Mouse (Mus musculus): ENCODE measurements around the gene Ak2.

Gene Ak2

GRCm38 (mm10) chr4:129011604-129012121 lies 19.9 kb downstream of the Ak2 start:
- in situ Hi-C loops (cut with MboI), result no loop called here

DNA sequence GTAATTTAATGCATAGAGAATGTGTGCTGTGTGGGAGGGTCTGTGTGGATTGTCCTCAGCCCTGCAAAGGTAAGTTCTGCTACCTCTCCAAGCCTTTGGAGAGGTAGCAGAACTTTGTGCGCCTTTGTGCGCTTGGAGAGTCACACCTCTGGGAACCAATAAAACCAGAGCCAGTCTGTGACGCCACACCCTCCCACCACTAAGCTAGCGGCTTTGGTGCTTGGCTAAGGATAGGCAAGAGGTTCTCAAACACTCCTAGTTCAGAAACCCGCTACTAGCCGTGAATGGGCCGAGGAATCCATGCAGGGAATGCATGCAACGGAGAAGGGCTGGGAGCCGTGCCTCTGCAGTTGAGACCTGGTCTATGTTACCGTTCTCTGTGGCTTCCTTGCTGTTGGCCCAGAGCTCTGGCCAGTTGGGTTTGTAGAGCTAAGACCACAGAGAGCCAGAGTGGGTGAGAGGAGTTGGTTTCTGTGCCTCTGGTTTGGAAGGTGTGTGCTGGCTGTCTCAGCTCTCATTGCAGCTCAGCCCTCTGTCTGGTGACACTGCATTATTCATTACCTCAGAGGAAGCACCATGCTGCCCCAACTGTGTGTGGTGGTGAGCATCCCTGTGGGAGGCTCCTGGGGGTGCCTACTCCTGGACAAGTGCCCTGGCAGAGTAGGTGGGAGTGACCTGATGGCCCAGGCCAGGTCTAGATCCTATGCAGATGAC lies 21.6 kb downstream of the Ak2 start:
- in situ Hi-C loops (cut with MboI), result no loop called here

GRCm38 (mm10) chr4:129016329-129016728 lies 24.6 kb downstream of the Ak2 start:
- in situ Hi-C loops (cut with MboI), result no loop called here

DNA sequence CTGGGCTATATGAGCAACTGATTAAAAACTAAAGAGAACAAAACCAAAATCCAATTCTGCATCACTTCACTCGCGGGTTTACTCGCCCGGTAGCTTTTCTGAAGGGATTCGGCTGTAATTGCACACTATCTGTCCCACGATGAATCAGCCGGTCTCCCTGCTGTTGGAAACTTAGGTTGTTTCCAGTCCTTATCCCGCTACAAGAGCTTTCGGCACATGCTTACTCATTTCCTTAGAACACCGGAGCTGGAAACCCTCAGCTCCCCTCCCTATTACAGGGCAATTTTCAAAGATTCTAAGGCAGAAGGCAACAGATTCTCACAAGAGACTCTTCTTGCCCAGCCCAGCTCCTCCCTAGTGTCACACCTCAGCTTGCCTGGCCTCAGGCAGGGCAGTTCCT lies 25.4 kb downstream of the Ak2 start:
- in situ Hi-C loops (cut with MboI), result no loop called here

DNA sequence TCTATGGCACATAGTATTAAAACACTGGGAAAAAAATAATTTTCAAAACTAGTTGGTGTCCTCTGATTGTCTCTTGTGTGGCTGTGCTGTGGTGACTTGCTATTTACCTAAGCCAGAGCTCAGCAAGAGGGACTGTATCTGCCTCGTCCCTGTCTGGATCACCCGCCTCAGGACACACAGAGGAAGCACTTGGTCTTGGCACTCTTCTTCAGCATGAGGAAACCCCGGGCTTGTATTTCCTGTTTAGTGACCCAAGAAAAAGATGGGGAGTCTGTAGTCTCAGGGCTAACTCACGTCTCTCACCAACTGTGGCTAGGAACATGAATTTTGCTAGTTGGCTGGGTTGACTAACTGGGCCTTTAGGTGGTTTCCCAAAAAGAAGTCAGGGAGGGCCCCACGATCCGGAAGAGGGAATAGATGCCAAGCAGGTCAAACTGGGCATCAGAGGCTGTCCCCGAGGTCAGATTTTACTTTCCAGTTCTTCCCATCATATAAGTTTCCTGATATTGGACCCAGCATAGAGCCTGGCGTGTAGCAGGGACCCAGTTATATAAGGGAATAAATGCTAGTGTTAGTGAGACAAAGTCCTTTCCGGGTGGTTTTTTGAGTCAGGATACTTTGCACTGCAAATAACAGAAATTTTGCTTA lies 27.2 kb downstream of the Ak2 start:
- in situ Hi-C loops (cut with MboI), result no loop called here

DNA sequence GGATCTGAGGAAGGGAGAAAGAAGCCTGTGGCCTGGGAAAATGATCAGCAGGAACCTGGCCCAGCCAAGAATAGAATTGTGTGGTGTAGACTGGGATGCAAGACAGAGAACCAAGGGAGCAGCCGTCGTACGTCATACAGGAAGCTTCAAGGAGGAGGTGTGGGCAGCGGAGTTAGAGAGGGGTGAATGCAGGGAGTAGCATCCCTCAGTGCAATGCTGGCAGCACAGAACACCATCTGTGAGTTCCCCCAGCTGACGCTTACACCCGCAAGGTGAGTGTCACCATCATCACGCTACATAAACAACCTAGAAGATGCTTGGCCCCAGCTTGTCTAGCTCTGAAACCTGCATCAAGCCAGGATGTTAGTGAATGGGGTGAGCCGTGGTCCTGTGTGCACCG lies 28.0 kb downstream of the Ak2 start:
- in situ Hi-C loops (cut with MboI), result no loop called here

GRCm38 (mm10) chr4:129020454-129020853 lies 28.7 kb downstream of the Ak2 start:
- in situ Hi-C loops (cut with MboI), result no loop called here

- in situ Hi-C loops (cut with MboI), result no loop called here
These were observed 29.7 kb downstream of the Ak2 start for GRCm38 (mm10) chr4:129021426-129021825.

- in situ Hi-C loops (cut with MboI), result no loop called here
These were observed 30.1 kb downstream of the Ak2 start for GRCm38 (mm10) chr4:129021886-129022285.

DNA sequence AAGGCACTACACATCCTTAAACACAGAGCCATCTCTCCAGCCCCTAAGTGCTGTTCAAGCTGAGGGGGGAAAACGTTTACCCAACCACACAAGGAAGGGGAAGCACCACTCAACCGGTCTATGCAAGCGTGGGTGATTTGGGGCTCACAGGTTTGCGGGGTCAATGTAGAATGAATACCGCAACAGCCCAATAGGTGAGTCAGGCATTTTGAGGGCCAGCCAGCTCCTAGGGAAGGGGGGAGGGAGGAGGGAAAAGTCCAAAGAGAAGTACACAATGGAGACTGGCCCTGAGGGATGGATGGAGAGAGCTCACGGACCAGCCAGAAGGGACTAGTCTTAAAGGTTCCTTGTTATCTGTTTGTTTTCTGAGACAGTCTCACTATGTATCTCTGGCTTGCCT lies 32.1 kb downstream of the Ak2 start:
- in situ Hi-C loops (cut with MboI), result no loop called here

DNA sequence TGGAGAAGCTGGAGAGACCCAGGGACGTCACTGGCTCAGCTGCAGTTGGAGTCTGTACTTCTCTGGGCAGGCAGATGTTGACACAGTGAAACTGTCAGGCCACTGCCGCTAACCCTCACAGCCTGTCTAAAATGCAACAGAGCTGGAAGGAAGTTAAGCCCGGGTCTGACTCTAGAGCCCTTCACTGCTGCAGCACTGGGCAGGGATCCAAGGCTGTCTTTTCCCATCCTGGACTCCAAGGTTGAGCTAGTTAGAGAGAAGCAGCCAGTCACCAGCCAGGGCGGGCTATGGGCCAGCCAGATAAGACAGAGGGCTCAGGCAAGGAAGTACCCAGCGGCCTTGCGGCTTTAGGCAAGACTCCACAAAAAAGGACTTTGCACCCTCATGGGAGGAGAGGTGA lies 33.0 kb downstream of the Ak2 start:
- in situ Hi-C loops (cut with MboI), result no loop called here

- in situ Hi-C loops (cut with MboI), result no loop called here
These were observed 33.9 kb downstream of the Ak2 start for GRCm38 (mm10) chr4:129025707-129026106.

DNA sequence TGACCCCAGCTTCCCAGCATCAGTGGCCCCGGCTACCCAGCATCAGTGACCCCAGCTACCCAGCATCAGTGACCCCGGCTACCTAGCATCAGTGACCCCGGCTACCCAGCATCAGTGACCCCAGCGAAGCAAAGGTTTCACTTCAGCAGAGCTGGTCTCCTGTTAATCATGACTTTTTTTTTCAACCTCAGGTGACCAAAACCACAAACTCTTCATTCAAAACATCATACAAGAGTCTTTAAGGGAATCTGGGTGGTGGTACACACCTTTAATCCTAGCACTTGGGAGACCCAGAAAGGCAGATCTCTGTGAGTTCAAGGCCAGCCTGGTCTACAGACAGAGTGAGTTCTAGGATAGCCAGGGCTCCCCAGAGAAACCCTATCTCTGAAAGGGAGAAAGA lies 39.0 kb downstream of the Ak2 start:
- in situ Hi-C loops (cut with MboI), result no loop called here

DNA sequence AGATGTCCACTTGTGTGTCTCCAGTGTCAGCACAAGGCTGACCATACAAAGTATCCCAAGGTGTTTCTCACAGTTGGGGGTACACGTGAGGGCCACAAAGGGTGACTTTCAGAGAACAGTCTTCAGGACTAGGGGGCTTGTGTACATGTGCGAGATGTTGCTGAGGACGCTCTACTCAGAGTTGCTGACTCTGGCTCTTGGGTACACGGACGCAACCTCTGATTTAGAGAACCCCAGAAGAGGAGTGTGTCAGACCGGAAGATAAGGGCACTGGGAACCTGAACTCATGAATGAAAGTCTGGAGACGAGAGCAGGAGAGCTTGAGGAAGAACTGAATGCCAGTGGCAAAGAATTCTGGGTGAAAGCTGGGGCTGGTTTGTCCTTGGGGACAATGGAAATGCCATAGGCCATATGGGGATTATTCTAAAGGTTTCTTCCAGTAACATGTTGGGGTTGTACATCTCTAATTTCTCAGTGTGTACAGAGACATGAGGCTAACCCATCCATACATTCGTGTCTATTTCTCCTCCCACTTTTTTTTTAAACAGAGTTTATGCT lies 39.7 kb downstream of the Ak2 start:
- in situ Hi-C loops (cut with MboI), result no loop called here

DNA sequence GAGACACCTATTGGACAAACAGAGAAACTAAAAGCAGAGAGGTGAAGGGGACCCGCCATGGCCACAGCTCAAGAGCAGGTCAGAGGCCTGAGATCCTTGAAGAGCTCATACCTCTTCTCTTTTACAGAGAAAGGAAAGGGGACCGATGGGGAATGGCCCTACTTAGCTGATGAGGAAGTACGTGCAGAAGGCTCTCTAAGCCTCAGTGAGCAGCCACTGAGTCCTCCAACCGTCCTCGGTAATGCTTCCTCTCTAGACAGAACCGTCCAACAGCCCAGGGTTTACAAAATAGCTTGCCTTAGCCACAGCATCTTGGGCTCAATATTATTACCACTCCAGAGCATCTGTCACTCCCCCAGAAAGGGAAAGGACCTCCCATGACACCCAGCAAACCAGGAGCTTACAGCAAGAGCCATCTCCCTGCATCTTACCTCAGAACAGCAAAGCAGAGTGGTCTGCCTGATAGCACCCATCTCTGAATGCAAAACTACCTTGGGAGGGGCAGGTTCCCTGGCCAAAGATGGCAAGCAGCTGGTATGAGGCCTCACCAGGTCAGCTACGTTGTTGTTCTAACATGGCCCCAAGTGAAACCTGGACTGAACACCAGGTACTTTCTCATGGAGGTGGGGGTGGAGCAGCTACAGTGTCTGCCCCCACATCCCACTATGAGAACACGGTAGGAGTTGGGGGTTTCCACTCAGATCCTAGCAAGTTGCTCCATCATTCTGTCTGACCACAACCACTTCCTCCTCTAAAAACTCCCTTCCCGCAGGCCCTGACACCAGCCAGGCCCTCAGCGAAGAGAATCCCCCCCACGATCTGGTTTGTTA lies 40.6 kb downstream of the Ak2 start:
- in situ Hi-C loops (cut with MboI), result no loop called here

DNA sequence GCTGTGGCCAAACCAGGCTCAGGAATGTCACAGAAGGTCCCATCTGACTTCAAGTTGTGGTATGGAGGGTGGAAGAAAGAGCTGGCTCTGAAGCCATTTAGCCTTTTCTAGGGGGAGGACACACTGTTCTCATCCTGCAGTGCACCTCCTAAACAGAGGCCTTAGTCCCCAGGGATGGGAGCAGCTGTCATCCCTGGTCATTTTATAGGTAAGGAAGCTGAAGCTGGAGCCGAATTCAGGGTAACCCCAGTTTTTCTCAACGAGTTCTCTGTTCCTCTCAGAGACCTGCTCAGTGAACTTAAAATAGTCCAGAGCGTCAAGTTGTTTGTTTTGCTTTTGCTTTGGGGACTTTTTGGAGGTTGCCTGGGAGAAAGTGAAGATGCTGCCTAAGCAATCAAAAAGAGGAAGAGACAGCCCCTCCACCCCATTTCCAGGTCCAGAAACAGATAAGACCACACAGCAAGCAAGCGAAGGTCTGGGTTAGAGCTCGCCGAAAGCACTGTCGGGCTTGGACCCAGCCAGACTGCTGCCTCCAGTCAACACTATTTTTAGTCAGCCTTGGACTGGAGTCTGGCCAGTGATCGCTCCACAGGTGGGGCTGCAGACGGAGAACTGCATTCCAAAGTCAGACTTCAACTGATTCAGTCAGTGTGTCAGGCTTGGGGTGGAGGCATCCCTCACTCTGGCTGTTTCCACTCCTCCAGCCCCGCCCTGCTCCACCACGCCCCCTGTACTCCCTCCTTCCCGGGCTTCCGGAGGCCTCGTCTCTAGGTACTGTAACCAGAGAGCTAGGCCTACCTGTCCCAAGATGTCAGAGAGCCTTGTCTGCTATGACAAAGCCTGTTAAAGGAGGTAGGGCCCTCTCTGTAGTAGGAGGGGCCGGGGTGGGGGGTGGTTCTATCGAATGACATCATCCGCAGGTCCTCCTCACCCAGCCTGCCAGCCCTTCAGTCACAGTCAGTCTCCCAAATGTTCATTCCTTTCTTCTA lies 41.5 kb downstream of the Ak2 start:
- in situ Hi-C loops (cut with MboI), result no loop called here

DNA sequence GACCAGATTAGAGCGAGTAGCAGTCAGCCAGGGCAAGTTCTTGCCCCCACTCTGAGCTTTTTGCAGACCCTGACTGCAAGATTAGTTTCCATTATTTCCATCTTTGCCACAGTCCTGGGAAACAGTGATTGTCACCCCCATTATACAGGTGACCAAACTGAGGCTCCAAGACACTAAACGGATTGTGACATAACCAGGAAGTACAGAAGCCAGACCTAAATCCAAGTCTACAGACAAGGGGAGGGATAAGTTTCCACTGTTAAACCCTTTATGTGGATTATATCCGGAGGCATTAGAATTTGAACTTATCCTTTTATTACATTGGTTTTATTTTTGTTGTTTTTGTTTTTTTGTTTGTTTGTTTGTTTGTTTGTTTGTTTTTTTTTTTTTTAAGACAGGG lies 42.5 kb downstream of the Ak2 start:
- in situ Hi-C loops (cut with MboI), result no loop called here

GRCm38 (mm10) chr4:129034706-129035660 lies 43.2 kb downstream of the Ak2 start:
- in situ Hi-C loops (cut with MboI), result no loop called here

DNA sequence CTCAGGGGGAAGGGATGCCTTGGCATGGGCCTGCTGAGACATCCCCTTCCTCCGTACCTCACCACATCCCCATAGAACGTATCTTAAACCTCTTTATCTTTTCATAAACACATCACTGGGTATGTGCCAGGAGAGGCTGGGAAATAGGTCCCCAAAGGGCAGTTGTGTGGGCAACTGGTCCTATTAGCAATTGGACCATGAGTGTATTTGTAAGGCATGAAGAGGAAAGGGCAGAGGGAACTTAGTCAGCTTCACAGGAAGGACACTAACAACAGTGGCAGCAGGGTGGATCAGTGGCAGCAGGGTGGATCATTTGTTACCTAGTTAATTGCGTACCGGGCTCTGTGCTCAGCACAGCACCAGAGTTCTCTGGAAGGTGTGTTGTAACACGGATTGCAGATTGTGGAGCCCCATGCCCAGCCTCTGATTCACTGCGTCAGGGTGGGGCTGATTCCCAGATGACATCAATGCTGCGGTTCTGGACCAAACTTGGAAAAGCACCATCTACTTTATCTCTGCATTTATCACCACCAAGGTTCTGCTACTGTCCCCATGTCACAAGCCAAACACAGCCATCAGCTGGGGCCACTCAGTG lies 44.2 kb downstream of the Ak2 start:
- in situ Hi-C loops (cut with MboI), result no loop called here
